Mouse (Mus musculus): ENCODE data around the gene Ascc1.

The Ascc1 gene

GRCm38 (mm10) chr10:60002673-60003212 lies at the start of gene Ascc1, which contains the start of gene Anapc16:
Gene Ascc1 (plus strand): TSS chr10:60002805.
Gene Anapc16 (minus strand): TSS chr10:60003135.
- DNase-seq (ENCODE audit: low read depth, low spot score): peak; percentile 96

GRCm38 (mm10) chr10:59953564-59954039 lies 49.0 kb upstream of the Ascc1 start:
- DNase-seq (ENCODE audit: low read depth, low spot score): peak; percentile 54

GRCm38 (mm10) chr10:59956681-59957080 lies 45.9 kb upstream of the Ascc1 start:
- no peak for DNase-seq (ENCODE audit: low read depth, low spot score)

GRCm38 (mm10) chr10:59957171-59958149 lies 45.1 kb upstream of the Ascc1 start:
- DNase-seq (ENCODE audit: low read depth, low spot score): no peak

GRCm38 (mm10) chr10:59958458-59958857 lies 44.1 kb upstream of the Ascc1 start:
- no peak for DNase-seq (ENCODE audit: low read depth, low spot score)

- DNase-seq (ENCODE audit: low read depth, low spot score): no peak
These were observed 43.1 kb upstream of the Ascc1 start for GRCm38 (mm10) chr10:59959517-59959916.

GRCm38 (mm10) chr10:59963609-59964008 lies 39.0 kb upstream of the Ascc1 start:
- no peak for DNase-seq (ENCODE audit: low read depth, low spot score)

- no peak for DNase-seq (ENCODE audit: low read depth, low spot score)
These were observed 37.9 kb upstream of the Ascc1 start for GRCm38 (mm10) chr10:59964504-59965361.

- DNase-seq (ENCODE audit: low read depth, low spot score): no peak
These were observed 37.3 kb upstream of the Ascc1 start for GRCm38 (mm10) chr10:59965362-59965695.

GRCm38 (mm10) chr10:59965788-59966187 lies 36.8 kb upstream of the Ascc1 start:
- DNase-seq (ENCODE audit: low read depth, low spot score): no peak

GRCm38 (mm10) chr10:59966743-59967142 lies 35.9 kb upstream of the Ascc1 start:
- DNase-seq (ENCODE audit: low read depth, low spot score): no peak

- DNase-seq (ENCODE audit: low read depth, low spot score): no peak
These were observed 35.2 kb upstream of the Ascc1 start for GRCm38 (mm10) chr10:59967309-59967942.

GRCm38 (mm10) chr10:59969821-59970449 lies 32.7 kb upstream of the Ascc1 start:
- DNase-seq (ENCODE audit: low read depth, low spot score): no peak

GRCm38 (mm10) chr10:59970450-59971062 lies 32.0 kb upstream of the Ascc1 start:
- no peak for DNase-seq (ENCODE audit: low read depth, low spot score)

- no peak for DNase-seq (ENCODE audit: low read depth, low spot score)
These were observed 30.8 kb upstream of the Ascc1 start for GRCm38 (mm10) chr10:59971813-59972212.

GRCm38 (mm10) chr10:59972534-59972933 lies 30.1 kb upstream of the Ascc1 start:
- no peak for DNase-seq (ENCODE audit: low read depth, low spot score)

- DNase-seq (ENCODE audit: low read depth, low spot score): no peak
These were observed 29.6 kb upstream of the Ascc1 start for GRCm38 (mm10) chr10:59972999-59973398.

- no peak for DNase-seq (ENCODE audit: low read depth, low spot score)
These were observed 29.2 kb upstream of the Ascc1 start for GRCm38 (mm10) chr10:59973400-59973799.

GRCm38 (mm10) chr10:59974191-59974664 lies 28.4 kb upstream of the Ascc1 start:
- DNase-seq (ENCODE audit: low read depth, low spot score): no peak

GRCm38 (mm10) chr10:59974786-59975185 lies 27.8 kb upstream of the Ascc1 start:
- no peak for DNase-seq (ENCODE audit: low read depth, low spot score)
